Mouse (Mus musculus) liver, embryonic 12.5 days (tissue): ENCODE data around the gene Dnal4. TPM values are rescaled to one million over a fixed set of nuclear protein-coding genes. Genes with fewer than 3 reads are reported as not detected.

Source experiments
- ATAC-seq: fragments of 200-750 bp; cut with Nextera tagmentation; 2 replicates; pipeline ENCODE4 v1.8.0; 2017; ENCODE audit warnings: moderate number of reproducible peaks, mild to moderate bottlenecking, moderate library complexity
- H3K27ac ChIP-seq: fragments of 300-500 bp; sonication (generic); 2 replicates; pipeline ENCODE4 v1.5.1; 2016; ENCODE audit warnings: mild to moderate bottlenecking
- H3K27me3 ChIP-seq: fragments of 300-500 bp; sonication (generic); replicated peaks from 2 replicates; pipeline ENCODE4 v1.6.1; 2016; ENCODE audit warnings: mild to moderate bottlenecking, moderate library complexity
- H3K36me3 ChIP-seq: fragments of 300-500 bp; sonication (generic); 2 replicates; pipeline ENCODE4 v1.6.1; 2016; ENCODE audit warnings: mild to moderate bottlenecking, moderate library complexity
- H3K4me1 ChIP-seq: fragments of 300-500 bp; sonication (generic); 2 replicates; pipeline ENCODE4 v1.6.1; 2016
- H3K4me2 ChIP-seq: fragments of 300-500 bp; sonication (generic); 2 replicates; pipeline ENCODE4 v1.6.1; 2016; ENCODE audit warnings: mild to moderate bottlenecking, moderate library complexity
- H3K4me3 ChIP-seq: fragments of 300-500 bp; sonication (generic); 2 replicates; pipeline ENCODE4 v1.5.1; 2016; ENCODE audit warnings: mild to moderate bottlenecking, moderate library complexity
- H3K9ac ChIP-seq: fragments of 300-500 bp; sonication (generic); 2 replicates; pipeline ENCODE4 v1.6.1; 2016; ENCODE audit warnings: mild to moderate bottlenecking, moderate library complexity
- H3K9me3 ChIP-seq: fragments of 300-500 bp; sonication (generic); replicated peaks from 2 replicates; pipeline ENCODE4 v1.6.1; 2016; ENCODE audit warnings: mild to moderate bottlenecking, moderate library complexity
- WGBS: fragments of 180-500 bp; shearing (Covaris S2); methylation state at CpG from one replicate; pipeline ENCODE4 v1.1.7; 2016; ENCODE audit not compliant: insufficient replicate concordance; 5-methylcytosine and 5-hydroxymethylcytosine counted together
- polyA plus RNA-seq: library from polyadenylated mRNA; unstranded; fragments of >200 nt; fragmentation: Nextera tagmentation; extraction: Ambion mirVana; gene quantifications from 2 replicates; pipeline ENCODE4 v1.2.1, GENCODE M21; 2016

Dnal4 gene
- polyA plus RNA-seq, 1 experiment from 2014 or later = 14.0 TPM

- Histone ChIP-seq H3K9me3 (no peaks in the 10 kb centered on the region), H3K36me3 (no peaks in the 10 kb centered on the region), H3K27me3 (peaks cover 88% of the 10 kb centered on the region), H3K27ac (no peak overlapping the region), H3K4me1 (no peaks in the 10 kb centered on the region), H3K4me3 (no peak overlapping the region), H3K9ac (no peak overlapping the region), H3K4me2 (no peak overlapping the region)
- no peak for ATAC-seq
- WGBS = 68% methylated on average over 12 of the region's 12 CpGs
Measured at GRCm38 (mm10) chr15:79796256-79796655, 18.6 kb upstream of the Dnal4 start.

GRCm38 (mm10) chr15:79794173-79794572 is 16.5 kb upstream of the Dnal4 start:
- WGBS = 12% methylated on average over 20 of the region's 20 CpGs

GRCm38 (mm10) chr15:79793076-79793475 is 15.4 kb upstream of the Dnal4 start:
- Histone ChIP-seq H3K4me3 (no peak overlapping the region), H3K4me1 (no peaks in the 10 kb centered on the region), H3K27ac (no peak overlapping the region), H3K27me3 (peaks cover 87% of the 10 kb centered on the region), H3K36me3 (no peaks in the 10 kb centered on the region), H3K9me3 (no peaks in the 10 kb centered on the region), H3K9ac (no peak overlapping the region), H3K4me2 (no peak overlapping the region)
- ATAC-seq = no peak
- whole genome bisulfite sequencing = 75% methylated on average over 9 of the region's 9 CpGs

More at GRCm38 (mm10) chr15:79794173-79794572, 16.5 kb upstream of the Dnal4 start:
- Histone ChIP-seq H3K36me3 (no peaks in the 10 kb centered on the region), H3K4me2 (no peak overlapping the region), H3K9me3 (no peaks in the 10 kb centered on the region), H3K4me3 (no peak overlapping the region), H3K9ac (no peak overlapping the region), H3K4me1 (no peaks in the 10 kb centered on the region), H3K27ac (no peak overlapping the region), H3K27me3 (peaks cover 88% of the 10 kb centered on the region)
- no peak for ATAC-seq

GRCm38 (mm10) chr15:79792455-79792854 is 14.8 kb upstream of the Dnal4 start:
- Histone ChIP-seq H3K9ac (no peak overlapping the region), H3K27me3 (peaks cover 87% of the 10 kb centered on the region), H3K36me3 (no peaks in the 10 kb centered on the region), H3K4me2 (no peak overlapping the region; the same call in 1 of the 2 replicates), H3K4me1 (no peaks in the 10 kb centered on the region), H3K27ac (no peak overlapping the region), H3K4me3 (no peak overlapping the region), H3K9me3 (no peaks in the 10 kb centered on the region)
- WGBS = 26% methylated on average over 19 of the region's 19 CpGs
- peak; percentile 21; the same call in 1 of the 2 replicates for ATAC-seq

- H3K27me3 ChIP-seq = peaks cover 89% of the 10 kb centered on the region
- H3K9me3 ChIP-seq = no peaks in the 10 kb centered on the region
- no peak overlapping the region for H3K9ac ChIP-seq
- H3K4me2 ChIP-seq = no peak overlapping the region
- 5% methylated on average over 12 of the region's 12 CpGs for WGBS
- no peaks in the 10 kb centered on the region for H3K36me3 ChIP-seq
- H3K4me3 ChIP-seq = no peak overlapping the region
- no peak overlapping the region for H3K27ac ChIP-seq
- H3K4me1 ChIP-seq = no peaks in the 10 kb centered on the region
- ATAC-seq = no peak
Measured at GRCm38 (mm10) chr15:79791502-79791901, 13.9 kb upstream of the Dnal4 start.

GRCm38 (mm10) chr15:79790905-79791304 is 13.3 kb upstream of the Dnal4 start:
- Histone ChIP-seq H3K4me3 (no peak overlapping the region), H3K9me3 (no peaks in the 10 kb centered on the region), H3K27ac (no peak overlapping the region), H3K27me3 (peaks cover 88% of the 10 kb centered on the region), H3K36me3 (no peaks in the 10 kb centered on the region), H3K4me2 (no peak overlapping the region), H3K9ac (no peak overlapping the region), H3K4me1 (no peaks in the 10 kb centered on the region)
- ATAC-seq = no peak
- 56% methylated on average over 6 of the region's 6 CpGs for WGBS

- WGBS = 35% methylated on average over 8 of the region's 8 CpGs
- H3K27me3 ChIP-seq = peaks cover 80% of the 10 kb centered on the region
- no peaks in the 10 kb centered on the region for H3K36me3 ChIP-seq
- H3K9me3 ChIP-seq = no peaks in the 10 kb centered on the region
- H3K27ac ChIP-seq = no peak overlapping the region
- no peak overlapping the region for H3K9ac ChIP-seq
- no peak overlapping the region for H3K4me2 ChIP-seq
- no peak for ATAC-seq
- no peaks in the 10 kb centered on the region for H3K4me1 ChIP-seq
- H3K4me3 ChIP-seq = no peak overlapping the region
Measured at GRCm38 (mm10) chr15:79790111-79790510, 12.5 kb upstream of the Dnal4 start.

- peaks cover 59% of the 10 kb centered on the region for H3K27me3 ChIP-seq
Measured at GRCm38 (mm10) chr15:79787815-79788214, 10.2 kb upstream of the Dnal4 start.

GRCm38 (mm10) chr15:79785056-79785455 is 7.4 kb upstream of the Dnal4 start:
- Histone ChIP-seq H3K27me3 (peaks cover 31% of the 10 kb centered on the region), H3K9ac (no peak overlapping the region), H3K4me1 (no peaks in the 10 kb centered on the region), H3K4me3 (no peak overlapping the region), H3K4me2 (no peak overlapping the region), H3K27ac (no peak overlapping the region), H3K36me3 (no peaks in the 10 kb centered on the region), H3K9me3 (no peaks in the 10 kb centered on the region)
- 44% methylated on average over 1 of the region's 1 CpGs for WGBS
- ATAC-seq = no peak

More at GRCm38 (mm10) chr15:79787815-79788214, 10.2 kb upstream of the Dnal4 start:
- Histone ChIP-seq H3K4me3 (no peak overlapping the region), H3K4me2 (no peak overlapping the region), H3K27ac (no peak overlapping the region), H3K9me3 (no peaks in the 10 kb centered on the region), H3K4me1 (no peaks in the 10 kb centered on the region), H3K9ac (no peak overlapping the region), H3K36me3 (no peaks in the 10 kb centered on the region)
- 58% methylated on average over 8 of the region's 8 CpGs for WGBS
- ATAC-seq = no peak

- no peak overlapping the region for H3K27ac ChIP-seq
- ATAC-seq = no peak
- H3K9me3 ChIP-seq = no peaks in the 10 kb centered on the region
- H3K36me3 ChIP-seq = no peaks in the 10 kb centered on the region
- 42% methylated on average over 7 of the region's 7 CpGs for WGBS
- H3K4me2 ChIP-seq = no peak overlapping the region
- peaks cover 21% of the 10 kb centered on the region for H3K4me1 ChIP-seq
- H3K9ac ChIP-seq = no peak overlapping the region
- no peak overlapping the region for H3K4me3 ChIP-seq
- H3K27me3 ChIP-seq = peaks cover 10% of the 10 kb centered on the region
Measured at GRCm38 (mm10) chr15:79775662-79776061, 2.0 kb downstream of the Dnal4 start.

GRCm38 (mm10) chr15:79774117-79775027 is 3.3 kb downstream of the Dnal4 start:
- Histone ChIP-seq H3K4me2 (peak overlapping the region; percentile 91), H3K4me1 (peaks cover 21% of the 10 kb centered on the region), H3K36me3 (no peaks in the 10 kb centered on the region), H3K27me3 (peaks cover 10% of the 10 kb centered on the region), H3K27ac (peak overlapping the region; percentile 66; the same call in 1 of the 2 replicates), H3K9ac (peak overlapping the region; percentile 76), H3K9me3 (no peaks in the 10 kb centered on the region), H3K4me3 (peak overlapping the region; percentile 81)
- ATAC-seq = peak; percentile 100
- WGBS = 1% methylated on average over 41 of the region's 50 CpGs

GRCm38 (mm10) chr15:79770629-79771240 is 6.9 kb downstream of the Dnal4 start:
- Histone ChIP-seq H3K9ac (no peak overlapping the region), H3K27ac (no peak overlapping the region), H3K9me3 (no peaks in the 10 kb centered on the region), H3K4me1 (peaks cover 25% of the 10 kb centered on the region), H3K4me2 (no peak overlapping the region), H3K27me3 (no peaks in the 10 kb centered on the region; the same call in 1 of the 2 replicates), H3K36me3 (no peaks in the 10 kb centered on the region), H3K4me3 (no peak overlapping the region)
- 76% methylated on average over 21 of the region's 21 CpGs for WGBS
- ATAC-seq = no peak
